Mouse (Mus musculus) limb, embryonic 12.5 days (tissue): ENCODE results near the gene Plpp2. TPM values are rescaled to one million over a fixed set of nuclear protein-coding genes. Genes with fewer than 3 reads are reported as not detected.
A peak's percentile ranks its signal among the peaks of the same experiment; 100 is the strongest.

Source experiments
- ATAC-seq: fragments of 200-750 bp; cut with Nextera tagmentation; 2 replicates; pipeline ENCODE4 v1.8.0; 2017; ENCODE audit warnings: low read depth, moderate TSS enrichment; ENCODE audit not compliant: insufficient number of reproducible peaks, insufficient read depth, low FRiP score, low TSS enrichment
- H3K27ac ChIP-seq: fragments of 300-500 bp; sonication (generic); 2 replicates; pipeline ENCODE4 v1.5.1; 2016; ENCODE audit warnings: mild to moderate bottlenecking, moderate library complexity
- H3K27me3 ChIP-seq: fragments of 300-500 bp; sonication (generic); 2 replicates; pipeline ENCODE4 v1.6.1; 2016; ENCODE audit warnings: mild to moderate bottlenecking, moderate library complexity
- H3K36me3 ChIP-seq: fragments of 300-500 bp; sonication (generic); 2 replicates; pipeline ENCODE4 v1.6.1; 2016; ENCODE audit warnings: mild to moderate bottlenecking, moderate library complexity
- H3K4me1 ChIP-seq: fragments of 300-500 bp; sonication (generic); replicated peaks from 2 replicates; pipeline ENCODE4 v1.6.1; 2016
- H3K4me2 ChIP-seq: fragments of 300-500 bp; sonication (generic); 2 replicates; pipeline ENCODE4 v1.6.1; 2016; ENCODE audit warnings: mild to moderate bottlenecking, moderate library complexity
- H3K4me3 ChIP-seq: fragments of 300-500 bp; sonication (generic); replicated peaks from 2 replicates; pipeline ENCODE4 v1.5.1; 2016; ENCODE audit warnings: mild to moderate bottlenecking
- H3K9ac ChIP-seq: fragments of 300-500 bp; sonication (generic); replicated peaks from 2 replicates; pipeline ENCODE4 v1.6.1; 2016; ENCODE audit warnings: mild to moderate bottlenecking, moderate library complexity
- H3K9me3 ChIP-seq: fragments of 300-500 bp; sonication (generic); 2 replicates; pipeline ENCODE4 v1.6.1; 2016; ENCODE audit warnings: mild to moderate bottlenecking, moderate library complexity
- WGBS: fragments of 180-500 bp; shearing (Covaris S2); methylation state at CpG from one replicate; pipeline ENCODE4 v1.1.7; 2016; 5-methylcytosine and 5-hydroxymethylcytosine counted together
- polyA plus RNA-seq: library from polyadenylated mRNA; unstranded; fragments of >200 nt; fragmentation: Nextera tagmentation; extraction: Ambion mirVana; gene quantifications from 2 replicates; pipeline ENCODE4 v1.2.1, GENCODE M21; 2016

Plpp2 gene
- polyA plus RNA-seq, result 20.4 and 21.2 TPM in 2 replicates

DNA sequence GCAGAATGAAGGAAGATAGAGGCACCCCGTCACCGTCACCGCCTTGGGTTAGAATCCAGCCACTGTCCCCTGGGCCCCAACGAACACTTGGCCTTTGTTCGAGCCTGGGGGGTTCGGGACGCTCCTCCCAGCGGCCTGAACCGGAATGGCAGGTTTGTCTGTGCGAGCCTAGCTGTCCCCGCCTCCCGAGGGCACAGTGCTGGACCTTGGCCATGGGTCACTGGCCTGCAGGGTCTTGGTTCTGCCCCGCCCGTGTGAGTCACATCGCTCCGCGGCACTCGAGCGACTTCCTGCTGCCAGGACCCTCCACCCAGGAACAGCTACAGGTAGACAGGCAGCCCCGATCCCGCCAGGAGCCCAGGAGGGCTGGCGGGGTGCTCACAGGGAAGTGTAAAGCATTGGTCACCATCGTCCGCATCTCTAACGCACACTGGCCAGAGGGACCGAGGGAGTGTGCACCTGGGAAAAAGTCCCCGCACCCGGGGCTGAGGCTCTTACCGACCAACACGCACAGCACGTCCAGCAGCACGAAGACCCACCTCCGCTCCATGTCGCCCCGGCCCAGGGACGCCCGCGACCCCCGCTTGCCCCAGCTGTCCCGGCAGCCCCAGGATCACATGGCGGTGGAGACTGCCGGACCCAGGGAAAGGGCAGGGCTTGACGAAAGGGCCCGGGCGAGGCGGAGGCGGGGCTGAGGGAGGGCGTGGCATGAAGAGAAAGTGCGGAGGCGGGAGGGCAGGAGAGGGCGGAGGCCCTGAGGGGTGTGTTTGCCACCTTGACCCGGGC, at the start of gene Plpp2:
Gene Plpp2, minus strand, starts transcription at position 671 of the 786 bp plus-strand sequence.
- Histone ChIP-seq H3K9me3 (no peaks in the 10 kb centered on the region), H3K4me2 (peak within 1 kb of the TSS; percentile 88), H3K4me3 (peak within 1 kb of the TSS; percentile 66), H3K4me1 (peaks cover 5% of the 10 kb centered on the region; the same call in 1 of the 2 replicates), H3K9ac (peak within 1 kb of the TSS; percentile 70), H3K27me3 (peaks cover 9% of the 10 kb centered on the region; the same call in 1 of the 2 replicates), H3K36me3 (peaks cover 20% of the 10 kb centered on the region), H3K27ac (no peak within 1 kb of the TSS)
- WGBS, result 1% methylated on average over 52 of the region's 52 CpGs
- ATAC-seq, result peak; percentile 63

DNA sequence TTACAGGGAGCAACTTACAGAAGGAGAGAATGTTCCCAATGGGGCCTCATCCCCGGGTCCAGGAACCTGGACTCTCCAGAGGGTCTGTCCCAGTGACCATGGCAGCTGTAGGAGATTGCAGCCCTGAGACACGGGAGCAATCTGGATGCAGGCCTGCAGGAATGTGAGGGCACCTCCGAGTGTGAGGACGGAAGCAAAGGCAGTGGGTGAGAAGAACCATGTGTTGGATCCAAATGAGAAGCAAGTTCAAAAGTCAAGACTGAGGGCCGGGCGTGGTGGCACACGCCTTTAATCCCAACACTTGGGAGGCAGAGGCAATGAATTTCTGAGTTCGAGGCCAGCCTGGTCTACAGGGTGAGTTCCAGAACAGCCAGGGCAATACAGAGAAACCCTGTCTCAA, 47.9 kb upstream of the Plpp2 start:
- WGBS, result 84% methylated on average over 8 of the region's 8 CpGs
- no peak overlapping the region for H3K4me2 ChIP-seq
- H3K27me3 ChIP-seq, result peaks cover 14% of the 10 kb centered on the region
- no peak overlapping the region for H3K27ac ChIP-seq
- H3K4me1 ChIP-seq, result no peaks in the 10 kb centered on the region
- no peak overlapping the region for H3K9ac ChIP-seq
- no peaks in the 10 kb centered on the region for H3K9me3 ChIP-seq
- H3K4me3 ChIP-seq, result no peak overlapping the region
- H3K36me3 ChIP-seq, result no peaks in the 10 kb centered on the region
- ATAC-seq, result no peak

DNA sequence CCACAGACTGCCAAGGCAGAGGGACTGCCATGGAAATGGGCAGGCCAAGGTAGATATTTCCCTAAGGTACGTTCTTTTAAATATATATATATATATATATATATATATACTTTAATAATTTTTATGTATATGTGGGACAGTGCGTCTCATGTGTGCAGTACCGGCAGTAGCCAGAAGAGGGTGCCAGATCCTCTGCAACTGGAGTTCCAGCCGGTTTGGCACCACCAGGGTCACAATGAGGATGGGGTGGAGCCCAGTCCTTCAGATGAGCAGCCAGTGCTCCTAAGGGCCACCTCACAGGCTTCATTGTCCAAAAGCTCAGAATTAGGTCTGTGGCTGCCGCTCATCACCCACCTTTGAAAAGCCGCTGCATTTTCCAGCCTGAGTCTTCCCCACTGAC, 47.2 kb upstream of the Plpp2 start:
- Histone ChIP-seq H3K4me3 (no peak overlapping the region), H3K9me3 (no peaks in the 10 kb centered on the region), H3K4me1 (no peaks in the 10 kb centered on the region), H3K9ac (no peak overlapping the region), H3K4me2 (no peak overlapping the region), H3K27ac (no peak overlapping the region), H3K27me3 (peaks cover 11% of the 10 kb centered on the region), H3K36me3 (no peaks in the 10 kb centered on the region)
- 47% methylated on average over 6 of the region's 6 CpGs for WGBS
- ATAC-seq, result no peak

DNA sequence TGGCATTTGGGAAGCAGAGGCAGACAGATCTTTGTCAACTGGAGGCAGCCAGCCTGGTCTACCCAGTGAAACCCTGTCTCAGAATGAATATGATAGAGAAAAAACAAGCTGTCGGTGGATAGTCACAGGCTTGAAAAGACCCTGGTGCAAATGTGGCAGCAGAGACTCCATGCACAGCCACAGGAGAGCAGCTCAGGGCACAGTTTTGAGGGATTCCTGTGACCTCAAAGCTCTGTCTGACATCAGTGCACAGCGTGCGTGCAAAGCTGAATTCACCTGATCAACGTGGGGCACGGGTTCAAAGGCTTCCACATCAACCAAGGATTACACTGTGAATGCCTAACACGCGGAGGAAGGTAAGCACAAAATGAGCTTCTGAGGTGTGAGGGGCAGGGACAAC, 46.8 kb upstream of the Plpp2 start:
- WGBS, result 73% methylated on average over 7 of the region's 7 CpGs
- Histone ChIP-seq H3K27me3 (peaks cover 11% of the 10 kb centered on the region), H3K27ac (no peak overlapping the region), H3K4me3 (no peak overlapping the region), H3K36me3 (no peaks in the 10 kb centered on the region), H3K9ac (no peak overlapping the region), H3K9me3 (no peaks in the 10 kb centered on the region), H3K4me1 (no peaks in the 10 kb centered on the region), H3K4me2 (no peak overlapping the region)
- ATAC-seq, result no peak

DNA sequence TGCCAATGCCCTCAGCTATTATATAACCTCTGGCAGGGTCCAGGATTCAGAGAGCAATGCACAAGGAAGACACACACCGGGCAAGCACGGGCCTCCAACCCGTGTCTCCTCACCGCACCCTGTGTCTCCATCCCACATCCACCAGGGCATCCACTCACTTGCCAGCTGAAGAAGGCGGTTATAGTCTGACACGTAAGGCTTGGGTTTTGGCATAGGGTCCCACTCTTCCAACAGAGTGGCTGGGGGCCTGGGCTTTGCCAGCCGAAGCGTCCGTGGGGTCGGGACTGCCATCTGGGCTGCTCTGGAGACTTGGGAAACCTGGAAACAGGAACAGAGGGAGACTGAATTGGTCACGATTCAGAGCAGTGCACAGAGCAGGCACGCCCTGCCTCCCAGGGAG, 46.2 kb upstream of the Plpp2 start:
- Histone ChIP-seq H3K36me3 (no peaks in the 10 kb centered on the region), H3K4me1 (no peaks in the 10 kb centered on the region), H3K4me3 (no peak overlapping the region), H3K27ac (no peak overlapping the region), H3K9me3 (no peaks in the 10 kb centered on the region), H3K27me3 (peaks cover 11% of the 10 kb centered on the region), H3K4me2 (no peak overlapping the region), H3K9ac (no peak overlapping the region)
- no peak for ATAC-seq
- WGBS, result 76% methylated on average over 12 of the region's 12 CpGs

DNA sequence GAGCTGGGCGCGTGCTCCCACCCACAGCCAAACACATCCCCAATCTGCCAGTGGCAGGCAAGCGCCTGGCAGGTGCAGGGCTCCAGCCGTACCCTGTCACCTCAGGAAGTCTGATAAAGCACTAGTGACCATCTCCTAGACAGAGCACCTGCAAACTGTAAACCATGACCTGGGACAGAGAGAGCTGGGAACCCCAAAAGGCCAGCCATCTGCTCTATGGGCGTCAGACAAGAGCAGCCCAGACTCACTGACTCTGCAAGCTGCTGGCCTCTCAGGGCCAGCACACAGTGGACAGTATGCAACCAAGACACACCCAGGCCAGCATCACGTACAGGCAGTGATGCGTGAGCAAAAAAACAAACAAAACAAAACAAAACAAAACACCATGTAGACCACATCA, 45.3 kb upstream of the Plpp2 start:
- Histone ChIP-seq H3K4me3 (no peak overlapping the region), H3K27me3 (peaks cover 11% of the 10 kb centered on the region), H3K4me2 (no peak overlapping the region), H3K9me3 (no peaks in the 10 kb centered on the region), H3K4me1 (no peaks in the 10 kb centered on the region), H3K27ac (no peak overlapping the region), H3K36me3 (no peaks in the 10 kb centered on the region), H3K9ac (no peak overlapping the region)
- WGBS, result 82% methylated on average over 7 of the region's 7 CpGs
- ATAC-seq, result no peak

DNA sequence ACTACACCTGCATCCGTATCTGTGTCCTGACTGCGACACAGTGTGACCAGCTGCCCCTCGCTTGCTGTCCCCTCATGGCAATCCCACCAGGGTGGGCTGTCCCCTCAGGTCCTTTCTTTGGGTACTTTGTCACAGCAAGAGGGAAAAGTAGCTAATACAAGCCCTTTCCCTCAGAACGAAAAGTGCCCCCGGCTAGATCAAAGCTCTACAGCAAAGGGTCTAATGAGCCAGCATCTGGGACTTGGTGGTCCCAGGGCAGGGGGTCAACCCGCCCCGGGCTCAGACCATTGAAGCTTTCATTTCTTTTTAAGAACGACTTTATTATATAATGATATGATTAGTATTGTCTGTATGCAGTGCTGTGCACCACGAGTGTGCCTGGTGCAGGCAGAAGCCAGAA, 44.7 kb upstream of the Plpp2 start:
- no peaks in the 10 kb centered on the region for H3K36me3 ChIP-seq
- H3K9ac ChIP-seq, result no peak overlapping the region; the same call in 1 of the 2 replicates
- no peak overlapping the region for H3K4me3 ChIP-seq
- no peak for ATAC-seq
- peaks cover 11% of the 10 kb centered on the region for H3K27me3 ChIP-seq
- no peak overlapping the region for H3K4me2 ChIP-seq
- H3K9me3 ChIP-seq, result no peaks in the 10 kb centered on the region
- H3K4me1 ChIP-seq, result no peaks in the 10 kb centered on the region
- 41% methylated on average over 9 of the region's 9 CpGs for WGBS
- no peak overlapping the region for H3K27ac ChIP-seq

DNA sequence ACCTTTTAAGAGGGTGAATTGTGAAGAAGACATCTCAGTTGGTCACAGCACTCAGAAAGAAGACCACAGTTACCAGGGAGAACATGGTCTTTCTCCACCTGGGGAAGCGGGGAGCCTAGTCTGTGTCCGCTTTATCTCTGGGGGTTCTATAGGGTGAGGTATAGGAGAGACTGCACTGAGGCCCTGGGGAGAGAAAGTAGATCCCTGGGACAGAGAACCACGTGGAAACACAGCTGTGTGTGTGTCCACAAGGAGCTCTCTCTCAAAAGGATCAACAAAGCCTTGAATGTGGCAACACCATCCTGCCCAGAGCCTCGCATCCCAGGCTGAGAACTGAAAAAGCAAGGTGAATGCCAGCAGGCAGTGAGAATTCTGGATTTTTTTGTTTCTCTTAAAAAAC, 43.8 kb upstream of the Plpp2 start:
- H3K4me2 ChIP-seq, result no peak overlapping the region
- H3K9me3 ChIP-seq, result no peaks in the 10 kb centered on the region
- H3K27me3 ChIP-seq, result peaks cover 11% of the 10 kb centered on the region
- WGBS, result 77% methylated on average over 4 of the region's 4 CpGs
- H3K27ac ChIP-seq, result no peak overlapping the region
- no peak for ATAC-seq
- no peak overlapping the region for H3K9ac ChIP-seq
- H3K36me3 ChIP-seq, result no peaks in the 10 kb centered on the region
- no peaks in the 10 kb centered on the region for H3K4me1 ChIP-seq
- H3K4me3 ChIP-seq, result no peak overlapping the region

DNA sequence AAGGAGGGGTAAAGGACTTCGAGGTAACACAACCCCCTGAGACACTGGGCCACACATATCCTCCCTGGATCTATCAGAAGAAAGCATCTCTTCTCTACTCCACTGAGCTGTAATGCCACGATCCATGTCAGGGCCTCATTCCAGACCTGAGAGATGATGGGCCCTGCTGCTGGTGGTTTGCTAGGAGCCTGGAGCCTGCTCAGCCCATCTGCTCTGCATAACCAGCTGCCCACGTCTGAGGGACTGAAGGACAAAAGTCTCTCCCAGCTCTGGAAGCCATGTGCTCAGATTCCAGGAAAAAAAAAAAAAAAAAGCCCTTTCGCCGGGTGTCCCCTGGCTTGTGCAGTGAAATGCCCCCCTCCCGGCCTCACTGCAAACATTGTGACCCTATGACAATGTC, 42.2 kb upstream of the Plpp2 start:
- 75% methylated on average over 6 of the region's 6 CpGs for WGBS

DNA sequence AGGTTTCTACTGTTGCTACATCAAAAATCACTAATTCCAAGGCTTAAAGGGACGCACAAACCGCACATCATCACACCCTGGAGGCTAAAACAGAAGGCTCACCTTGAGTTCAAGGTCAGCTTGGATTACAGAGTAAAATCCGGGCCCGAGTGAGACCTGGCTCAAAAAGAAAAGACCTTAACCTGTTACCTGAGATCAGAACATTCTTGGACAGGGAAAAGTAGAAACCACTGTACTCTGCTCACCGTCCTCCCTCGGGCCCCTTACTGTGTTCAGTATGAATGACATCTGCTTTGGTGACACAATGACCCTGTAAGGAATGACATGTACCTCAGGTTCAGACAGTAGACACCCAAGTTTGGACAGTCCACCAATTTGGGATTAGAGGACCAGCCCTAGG, 41.2 kb upstream of the Plpp2 start:
- H3K4me1 ChIP-seq, result no peaks in the 10 kb centered on the region
- no peak overlapping the region for H3K4me3 ChIP-seq
- no peak overlapping the region for H3K9ac ChIP-seq
- no peaks in the 10 kb centered on the region for H3K9me3 ChIP-seq
- H3K27me3 ChIP-seq, result peaks cover 9% of the 10 kb centered on the region; the same call in 1 of the 2 replicates
- H3K36me3 ChIP-seq, result no peaks in the 10 kb centered on the region
- H3K4me2 ChIP-seq, result no peak overlapping the region
- 91% methylated on average over 6 of the region's 6 CpGs for WGBS
- no peak for ATAC-seq
- no peak overlapping the region for H3K27ac ChIP-seq

More for the DNA sequence above, 42.2 kb upstream of the Plpp2 start:
- Histone ChIP-seq H3K27ac (no peak overlapping the region), H3K27me3 (peaks cover 11% of the 10 kb centered on the region), H3K36me3 (no peaks in the 10 kb centered on the region), H3K4me1 (no peaks in the 10 kb centered on the region), H3K9ac (no peak overlapping the region), H3K4me3 (no peak overlapping the region), H3K9me3 (no peaks in the 10 kb centered on the region), H3K4me2 (no peak overlapping the region)
- no peak for ATAC-seq

DNA sequence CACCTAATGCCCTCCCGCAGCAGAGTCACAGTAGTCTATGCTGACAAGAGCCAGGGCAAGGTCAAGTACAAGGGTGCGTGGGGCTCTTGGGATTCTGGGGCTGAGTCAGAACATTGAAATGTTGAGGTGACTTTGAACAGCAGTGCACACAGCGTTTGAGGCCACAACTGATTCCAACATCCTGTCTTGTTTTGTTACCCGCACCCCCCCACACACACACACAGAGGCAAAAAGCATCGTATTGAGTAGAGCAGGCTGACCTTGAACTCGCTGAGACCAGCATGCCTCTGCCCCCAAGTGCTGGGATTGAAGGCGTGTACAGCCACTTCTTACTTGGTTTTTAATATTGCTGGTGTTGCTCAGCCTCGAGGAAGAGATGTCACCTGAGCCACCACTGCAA, 40.8 kb upstream of the Plpp2 start:
- ATAC-seq, result no peak
- WGBS, result 83% methylated on average over 8 of the region's 8 CpGs
- no peak overlapping the region for H3K9ac ChIP-seq
- H3K9me3 ChIP-seq, result no peaks in the 10 kb centered on the region
- H3K4me2 ChIP-seq, result no peak overlapping the region
- no peak overlapping the region for H3K27ac ChIP-seq
- H3K27me3 ChIP-seq, result peaks cover 6% of the 10 kb centered on the region; the same call in 1 of the 2 replicates
- no peaks in the 10 kb centered on the region for H3K36me3 ChIP-seq
- no peak overlapping the region for H3K4me3 ChIP-seq
- no peaks in the 10 kb centered on the region for H3K4me1 ChIP-seq

DNA sequence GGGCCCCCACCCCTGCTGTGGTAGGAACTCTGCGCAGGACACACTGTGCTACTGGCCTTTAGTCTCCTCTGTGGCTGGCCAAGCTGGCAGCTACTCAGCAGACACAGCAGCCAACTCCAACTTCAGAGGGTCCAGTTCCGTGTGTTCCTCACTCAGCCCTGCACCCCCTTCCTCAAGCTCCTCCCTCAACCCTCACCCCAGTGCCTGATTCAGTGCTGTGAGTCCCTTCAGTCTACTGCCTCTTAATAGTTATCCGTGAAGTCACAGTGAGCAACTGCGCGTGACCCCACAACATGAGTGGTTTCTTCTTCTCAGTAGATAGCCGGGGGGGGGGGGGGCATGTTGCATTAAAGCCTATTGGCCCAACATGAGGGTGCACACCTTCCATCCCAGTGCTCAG, 40.0 kb upstream of the Plpp2 start:
- no peaks in the 10 kb centered on the region for H3K36me3 ChIP-seq
- 91% methylated on average over 6 of the region's 6 CpGs for WGBS
- H3K9me3 ChIP-seq, result no peaks in the 10 kb centered on the region
- no peaks in the 10 kb centered on the region for H3K4me1 ChIP-seq
- no peaks in the 10 kb centered on the region; the same call in 1 of the 2 replicates for H3K27me3 ChIP-seq
- H3K4me2 ChIP-seq, result no peak overlapping the region
- no peak overlapping the region for H3K27ac ChIP-seq
- no peak for ATAC-seq
- no peak overlapping the region for H3K9ac ChIP-seq
- H3K4me3 ChIP-seq, result no peak overlapping the region
